Comparison of ENCODE assay signal across 10 mouse cellular contexts in the genomic region with DNA sequence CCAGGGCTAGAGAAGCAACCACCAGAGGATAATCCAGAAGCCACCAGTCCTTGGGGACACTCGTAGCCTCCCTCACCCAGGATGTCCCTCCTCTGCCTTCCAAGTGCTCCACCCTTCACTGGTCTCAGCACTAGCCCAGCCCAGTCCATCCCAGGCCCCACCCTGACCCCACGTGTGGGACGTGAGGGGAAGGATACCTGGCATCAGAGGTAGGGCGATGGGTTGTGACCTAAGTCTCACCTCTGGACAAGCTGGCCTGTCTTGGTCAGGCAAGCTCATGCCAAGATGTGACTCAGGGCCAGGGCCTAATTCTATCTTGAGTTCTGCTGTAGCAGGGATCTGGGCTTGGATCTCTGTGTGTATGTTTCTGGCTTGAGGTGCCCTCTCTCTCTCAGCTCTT. TPM values are rescaled to one million over a fixed set of nuclear protein-coding genes. Genes with fewer than 3 reads are reported as not detected.
DNase-seq lines count a peak whose midpoint lies in the region; ATAC-seq lines count a peak whose summit lies in the region.
"Had no signal": no experiment of that assay in that cellular context is flagged by ENCODE, and none has a peak within 500 bp of the region (broad histone marks: within the 10 kb centered on the region; RNA-seq: fewer than 3 reads in every experiment).

No protein-coding gene starts in this region.

- peak; percentile 92 for DNase-seq in heart, adult 11 months
- no peak for DNase-seq in heart, postnatal 25 days (ENCODE audit: low spot score)
- peak; percentile 67 for DNase-seq in 3T3-L1 (ENCODE audit: low read depth, low spot score)
- no peak for DNase-seq in embryonic facial prominence, embryonic 14.5 days (ENCODE audit: low spot score)
- no peak for DNase-seq in limb, embryonic 10.5 days (ENCODE audit: low spot score)
- DNase-seq in frontal cortex, postnatal 36 days (ENCODE audit: low spot score in 2 of 2): no peak
- DNase-seq in layer of hippocampus, postnatal 25 days (ENCODE audit: extremely low spot score in 1 of 2, low spot score in 1 of 2): no peak
- DNase-seq in ovary, postnatal 14 days (ENCODE audit: low spot score): no peak

- H3K9ac ChIP-seq in embryonic facial prominence, embryonic 14.5 days (ENCODE audit: low read depth, low read length): no peak overlapping the region

- peaks cover 20% of the 10 kb centered on the region for H3K4me1 ChIP-seq in embryonic facial prominence, embryonic 14.5 days (ENCODE audit: control insufficient read depth, insufficient read depth, low read length)
- H3K4me1 ChIP-seq in limb, embryonic 10.5 days: peaks cover 75% of the 10 kb centered on the region

- H3K27ac ChIP-seq in embryonic facial prominence, embryonic 14.5 days (replicated peaks; ENCODE audit: low read depth, low read length): 0 out of 2 replicates have a peak overlapping the region, but pooled peaks have one; percentile 39
- peak overlapping the region; percentile 94 for H3K27ac ChIP-seq in limb, embryonic 10.5 days

- H3K4me3 ChIP-seq in embryonic facial prominence, embryonic 14.5 days (ENCODE audit: low read depth, low read length): no peak overlapping the region
- peak overlapping the region; percentile 54; the same call in 1 of the 2 replicates for H3K4me3 ChIP-seq in limb, embryonic 10.5 days

- H3K36me3 ChIP-seq in embryonic facial prominence, embryonic 14.5 days (ENCODE audit: control insufficient read depth, insufficient read depth, low read length): no peaks in the 10 kb centered on the region
- no peaks in the 10 kb centered on the region for H3K36me3 ChIP-seq in limb, embryonic 10.5 days
- H3K36me3 ChIP-seq: embryonic facial prominence, embryonic 13.5 days had no signal

- intact Hi-C loops in heart, postnatal 25 days (cut with DNase I): loop anchor here (1.0 to 10.0 kb wide), 3 partner anchors 110 to 562 kb away; partner anchors contain the start of genes Dlk2 and Vegfa

- no peak for ATAC-seq in embryonic facial prominence, embryonic 14.5 days (ENCODE audit: low read depth)

- peaks cover 8% of the 10 kb centered on the region; the same call in 1 of the 2 replicates for H3K9me3 ChIP-seq in embryonic facial prominence, embryonic 14.5 days (ENCODE audit: control insufficient read depth, low read length)
- H3K9me3 ChIP-seq in limb, embryonic 10.5 days (replicated peaks): no peaks in the 10 kb centered on the region
- H3K9me3 ChIP-seq: embryonic facial prominence, embryonic 13.5 days had no signal

- H3K4me2 ChIP-seq in embryonic facial prominence, embryonic 14.5 days (ENCODE audit: low read depth, low read length): no peak overlapping the region

- peaks cover 13% of the 10 kb centered on the region for H3K27me3 ChIP-seq in embryonic facial prominence, embryonic 14.5 days (replicated peaks; ENCODE audit: control insufficient read depth, insufficient read depth, low read length)
- peaks cover 21% of the 10 kb centered on the region for H3K27me3 ChIP-seq in limb, embryonic 10.5 days (ENCODE audit: low read depth, poor library complexity, severe bottlenecking)

- 76% methylated on average over 4 of the region's 4 CpGs for WGBS in embryonic facial prominence, embryonic 14.5 days
- 62% methylated on average over 4 of the region's 4 CpGs for WGBS in limb, embryonic 10.5 days

RNA-seq across cellular contexts. Expression of gene 1600014C23Rik, which starts 1.2 kb away (rescaled TPM):
- under 1 TPM; 0.55 to 0.75 TPM for total RNA-seq in heart, postnatal 25 days (2021)
- not detected in 2 replicates for polyA plus RNA-seq in embryonic facial prominence, embryonic 14.5 days (2014; fragmentation: Nextera tagmentation; extraction: Ambion mirVana)
- polyA plus RNA-seq in limb, embryonic 10.5 days (2016; fragmentation: Nextera tagmentation; extraction: Ambion mirVana): 0.33 TPM in 1 of 2 replicates, not detected in the other
- under 1 TPM in 1 of 2 experiments, not detected in 1; 0.59 TPM for total RNA-seq in layer of hippocampus, postnatal 25 days (2021)
- polyA plus RNA-seq: embryonic facial prominence, embryonic 13.5 days; large intestine, adult 2 months had no signal

RNA-seq across cellular contexts. Expression of gene Tmem63b, which starts 48.2 kb away (rescaled TPM):
- 10 to 100 TPM; 83.5 to 86.1 TPM for total RNA-seq in heart, postnatal 25 days (2021)
- polyA plus RNA-seq in embryonic facial prominence, embryonic 14.5 days (2014; fragmentation: Nextera tagmentation; extraction: Ambion mirVana): 30.4 and 32.9 TPM in 2 replicates
- polyA plus RNA-seq in limb, embryonic 10.5 days (2016; fragmentation: Nextera tagmentation; extraction: Ambion mirVana): 35.5 and 36.1 TPM in 2 replicates
- 100 to 1,000 TPM; 176 to 191 TPM for total RNA-seq in layer of hippocampus, postnatal 25 days (2021)

RNA-seq across cellular contexts. Expression of gene Mrpl14, which starts 48.8 kb away (rescaled TPM):
- total RNA-seq in heart, postnatal 25 days (2021): 100 to 1,000 TPM; 132 to 139 TPM
- polyA plus RNA-seq in embryonic facial prominence, embryonic 14.5 days (2014; fragmentation: Nextera tagmentation; extraction: Ambion mirVana): 146 and 148 TPM in 2 replicates
- 160 and 167 TPM in 2 replicates for polyA plus RNA-seq in limb, embryonic 10.5 days (2016; fragmentation: Nextera tagmentation; extraction: Ambion mirVana)
- 10 to 100 TPM; 40.0 to 40.9 TPM for total RNA-seq in layer of hippocampus, postnatal 25 days (2021)

Comparison
In these comparisons a context has a peak if more than half of its experiments do, and no peak if none do; other contexts are left out.
1. DNase-seq: peak in heart, adult 11 months (single experiment) and 3T3-L1 (single experiment); none in heart, postnatal 25 days (single experiment), embryonic facial prominence, embryonic 14.5 days (single experiment), limb, embryonic 10.5 days (single experiment), frontal cortex, postnatal 36 days (0 of 2), layer of hippocampus, postnatal 25 days (0 of 2) and ovary, postnatal 14 days (single experiment).